Mouse (Mus musculus) neural tube, embryonic 11.5 days (tissue): ENCODE measurements around the gene C1ql2. TPM values are rescaled to one million over a fixed set of nuclear protein-coding genes. Genes with fewer than 3 reads are reported as not detected.

ENCODE experiments used
- polyA plus RNA-seq: library from polyadenylated mRNA; unstranded; fragments of >200 nt; fragmentation: Nextera tagmentation; extraction: Ambion mirVana; gene quantifications from 2 replicates; pipeline ENCODE4 v1.2.1, GENCODE M21; 2014

Gene C1ql2
- polyA plus RNA-seq, 1 experiment from 2014 or later = 0.15 TPM

Other genes with a start within 250 kb of the C1ql2 start
- gene Dbi, start 219.5 kb upstream of the C1ql2 start, polyA plus RNA-seq = 1,035 and 1,076 TPM in 2 replicates
- gene 3110009E18Rik, start 219.4 kb upstream of the C1ql2 start, polyA plus RNA-seq = 19.4 and 23.8 TPM in 2 replicates
- 2.8 and 3.0 TPM in 2 replicates for gene Steap3, start 67.9 kb upstream of the C1ql2 start, polyA plus RNA-seq
- gene Marco, start 164.4 kb downstream of the C1ql2 start, polyA plus RNA-seq = 0.77 TPM in 1 of 2 replicates, not detected in the other